28 mouse cellular contexts compared by ENCODE assay signal in genomic region chr2:78975393-78975774, GRCm38 (mm10).
"Had no signal": no experiment of that assay in that cellular context is flagged by ENCODE, and none has a peak within 500 bp of the region (broad histone marks: within the 10 kb centered on the region; RNA-seq: fewer than 3 reads in every experiment).

No protein-coding gene starts in this region.

- H3K36me3 ChIP-seq: embryonic facial prominence, embryonic 10.5 days; embryonic facial prominence, embryonic 12.5 days; embryonic facial prominence, embryonic 13.5 days; embryonic facial prominence, embryonic 15.5 days; forebrain, embryonic 10.5 days; forebrain, embryonic 12.5 days; forebrain, embryonic 15.5 days had no signal

- H3K4me1 ChIP-seq: embryonic facial prominence, embryonic 12.5 days; forebrain, embryonic 10.5 days; forebrain, embryonic 12.5 days; forebrain, embryonic 13.5 days; forebrain, embryonic 15.5 days had no signal

- DNase-seq: cerebellum, adult 8-10 months; cerebellum, adult 9-10 months; cerebellum, adult 9-11 months; cerebellum, postnatal 10 days; cerebellum, postnatal 14 days; cerebellum, postnatal 25 days; cerebellum, postnatal 36 days; embryo, embryonic 11 days; forebrain, postnatal 0 days; gastrocnemius, adult 2 months; gastrocnemius, postnatal 10 days; gastrocnemius, postnatal 14 days; gastrocnemius, postnatal 25 days; gastrocnemius, postnatal 36 days; heart, adult 11 months; heart, adult 18-20 months; heart, adult 2 months had no signal

- H3K27me3 ChIP-seq: embryonic facial prominence, embryonic 12.5 days; embryonic facial prominence, embryonic 13.5 days; embryonic facial prominence, embryonic 15.5 days; forebrain, embryonic 12.5 days; forebrain, embryonic 13.5 days; forebrain, embryonic 15.5 days had no signal

- H3K4me2 ChIP-seq: embryonic facial prominence, embryonic 12.5 days; embryonic facial prominence, embryonic 13.5 days; embryonic facial prominence, embryonic 15.5 days; forebrain, embryonic 12.5 days; forebrain, embryonic 13.5 days; forebrain, embryonic 15.5 days had no signal

- H3K9me3 ChIP-seq: embryonic facial prominence, embryonic 10.5 days; embryonic facial prominence, embryonic 12.5 days; embryonic facial prominence, embryonic 13.5 days; embryonic facial prominence, embryonic 15.5 days; forebrain, embryonic 10.5 days; forebrain, embryonic 12.5 days; forebrain, embryonic 13.5 days; forebrain, embryonic 15.5 days had no signal

- H3K4me3 ChIP-seq: embryonic facial prominence, embryonic 10.5 days; embryonic facial prominence, embryonic 12.5 days; embryonic facial prominence, embryonic 13.5 days; embryonic facial prominence, embryonic 15.5 days; erythroblast, embryonic 14.5 days; forebrain, embryonic 10.5 days; forebrain, embryonic 12.5 days; forebrain, embryonic 13.5 days; forebrain, embryonic 15.5 days; gastrocnemius, adult 2 months; heart, adult 2 months had no signal

- H3K27ac ChIP-seq: embryonic facial prominence, embryonic 10.5 days; embryonic facial prominence, embryonic 12.5 days; embryonic facial prominence, embryonic 13.5 days; embryonic facial prominence, embryonic 15.5 days; forebrain, embryonic 10.5 days; forebrain, embryonic 12.5 days; forebrain, embryonic 13.5 days; forebrain, embryonic 15.5 days; gastrocnemius, adult 2 months; heart, adult 2 months had no signal

- H3K9ac ChIP-seq: embryonic facial prominence, embryonic 12.5 days; embryonic facial prominence, embryonic 13.5 days; embryonic facial prominence, embryonic 15.5 days; forebrain, embryonic 12.5 days; forebrain, embryonic 13.5 days; forebrain, embryonic 15.5 days; forebrain, postnatal 0 days had no signal

- ATAC-seq: forebrain, embryonic 13.5 days; forebrain, embryonic 14.5 days; forebrain, embryonic 15.5 days; forebrain, embryonic 16.5 days; forebrain, postnatal 0 days had no signal
